Mouse (Mus musculus) B cell, adult 2 months (primary cell): ENCODE measurements around the gene Agpat1.

ENCODE experiments used
- DNase-seq, 2 experiments: peaks; one replicate each; pipeline ENCODE4 v3.0.0; 2022

Gene Agpat1

GRCm38 (mm10) chr17:34655581-34655991 lies 51.5 kb downstream of the Agpat1 start:
- DNase-seq = no peak

GRCm38 (mm10) chr17:34656666-34657065 lies 52.6 kb downstream of the Agpat1 start:
- no peak for DNase-seq

GRCm38 (mm10) chr17:34657271-34657670 lies 53.2 kb downstream of the Agpat1 start:
- no peak for DNase-seq

DNA sequence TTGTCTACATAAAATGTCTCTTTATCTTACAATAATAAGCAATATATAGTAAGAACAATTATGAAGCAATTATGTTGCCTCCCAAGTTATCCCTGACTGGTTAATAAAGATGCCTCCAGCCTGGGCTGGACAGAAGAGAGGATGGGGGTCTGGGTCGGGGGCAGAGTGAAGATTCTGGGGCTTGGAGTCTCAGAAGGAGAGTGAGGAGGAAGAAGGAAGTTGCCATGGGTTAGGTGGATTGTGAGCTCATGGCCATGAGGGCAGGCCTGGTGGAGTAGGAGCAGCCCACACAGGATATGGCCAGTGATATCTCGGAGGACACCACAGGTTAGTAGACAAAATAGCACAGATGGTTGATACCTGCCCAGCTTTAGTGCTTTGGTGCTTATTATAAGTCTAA lies 54.1 kb downstream of the Agpat1 start:
- DNase-seq = no peak

- DNase-seq = no peak
These were observed 54.5 kb downstream of the Agpat1 start for GRCm38 (mm10) chr17:34658591-34658990.

- DNase-seq = no peak
These were observed 55.3 kb downstream of the Agpat1 start for GRCm38 (mm10) chr17:34659181-34659896.

DNA sequence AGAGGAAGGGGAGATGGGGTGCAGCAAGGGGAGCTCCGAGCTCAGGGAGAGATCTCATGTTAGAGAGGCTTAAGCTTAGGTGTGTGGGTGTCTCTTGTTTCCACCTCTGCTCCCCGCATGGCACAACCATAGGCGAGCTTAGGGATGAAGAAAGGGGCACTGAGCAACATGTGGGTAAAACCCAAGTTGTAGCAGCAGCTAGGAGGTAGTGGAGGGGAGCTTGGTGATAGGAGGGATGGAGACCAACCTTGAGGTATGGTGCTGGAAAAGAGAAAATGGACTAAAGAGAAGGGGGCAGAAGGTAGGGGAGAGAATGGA lies 55.8 kb downstream of the Agpat1 start:
- DNase-seq = no peak

DNA sequence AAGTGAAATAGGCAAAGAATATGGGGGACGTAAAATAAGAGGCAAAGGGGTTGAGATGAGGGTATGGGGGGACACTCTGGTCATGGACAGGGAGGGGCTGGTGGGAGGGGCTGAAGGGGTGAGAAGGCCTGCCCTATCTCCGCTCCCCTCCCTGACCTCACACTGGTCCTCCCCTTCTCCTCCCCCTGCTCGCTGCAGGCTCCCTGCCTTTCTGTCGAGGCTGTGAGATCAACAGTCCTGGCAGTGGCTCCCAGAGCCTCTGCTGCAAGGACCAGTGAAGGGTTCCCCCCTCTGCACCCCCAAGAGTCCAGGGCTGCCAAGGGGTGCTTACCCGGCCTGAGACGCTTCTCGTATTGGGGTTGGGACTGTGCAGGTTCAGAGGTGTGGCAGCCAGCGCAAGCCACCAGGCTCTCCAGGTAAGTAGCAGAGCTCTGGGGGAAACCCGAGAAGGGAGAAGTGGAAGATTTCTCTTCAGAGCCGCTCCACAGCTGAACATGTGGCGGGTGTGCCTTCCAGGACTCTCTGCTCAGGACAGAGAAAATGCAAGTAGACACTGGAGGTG lies 56.3 kb downstream of the Agpat1 start:
- DNase-seq = no peak

DNA sequence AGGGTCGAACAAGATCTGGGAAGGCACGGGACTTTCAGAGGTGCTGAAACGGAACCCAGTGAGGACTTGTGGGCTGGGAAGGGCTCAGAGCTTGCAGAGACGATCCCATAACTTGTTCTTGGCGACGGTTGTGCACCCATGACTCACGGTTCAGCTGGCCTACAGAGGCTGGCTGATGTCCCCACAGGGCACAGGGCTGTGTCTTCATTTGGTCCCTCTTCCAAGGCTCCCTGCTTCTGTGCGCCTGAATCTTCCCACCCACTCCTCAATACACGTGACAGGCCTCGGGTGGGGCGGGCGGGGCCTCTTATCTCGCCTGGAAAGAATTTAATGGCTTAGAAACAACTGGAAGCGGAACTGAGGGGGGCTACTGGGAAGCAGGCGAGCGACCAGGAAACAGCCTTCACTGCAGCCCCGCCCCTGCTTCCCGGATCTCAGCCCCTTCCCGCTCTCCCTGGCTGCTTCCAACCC lies 57.1 kb downstream of the Agpat1 start:
- DNase-seq = no peak

- no peak for DNase-seq
These were observed 58.4 kb downstream of the Agpat1 start for GRCm38 (mm10) chr17:34662468-34662867.

- no peak for DNase-seq
These were observed 58.9 kb downstream of the Agpat1 start for GRCm38 (mm10) chr17:34662978-34663377.
